Mouse (Mus musculus) spleen, embryonic (tissue): Measurements from ENCODE around the gene Enpp6.

Source experiments
- CTCF ChIA-PET: fragments of 350-600 bp; sonication (Branson Sonifier 250); formaldehyde crosslinking; loops from one replicate; lab custom pipeline; 2022; lab: Charles Lee

Enpp6 gene

DNA sequence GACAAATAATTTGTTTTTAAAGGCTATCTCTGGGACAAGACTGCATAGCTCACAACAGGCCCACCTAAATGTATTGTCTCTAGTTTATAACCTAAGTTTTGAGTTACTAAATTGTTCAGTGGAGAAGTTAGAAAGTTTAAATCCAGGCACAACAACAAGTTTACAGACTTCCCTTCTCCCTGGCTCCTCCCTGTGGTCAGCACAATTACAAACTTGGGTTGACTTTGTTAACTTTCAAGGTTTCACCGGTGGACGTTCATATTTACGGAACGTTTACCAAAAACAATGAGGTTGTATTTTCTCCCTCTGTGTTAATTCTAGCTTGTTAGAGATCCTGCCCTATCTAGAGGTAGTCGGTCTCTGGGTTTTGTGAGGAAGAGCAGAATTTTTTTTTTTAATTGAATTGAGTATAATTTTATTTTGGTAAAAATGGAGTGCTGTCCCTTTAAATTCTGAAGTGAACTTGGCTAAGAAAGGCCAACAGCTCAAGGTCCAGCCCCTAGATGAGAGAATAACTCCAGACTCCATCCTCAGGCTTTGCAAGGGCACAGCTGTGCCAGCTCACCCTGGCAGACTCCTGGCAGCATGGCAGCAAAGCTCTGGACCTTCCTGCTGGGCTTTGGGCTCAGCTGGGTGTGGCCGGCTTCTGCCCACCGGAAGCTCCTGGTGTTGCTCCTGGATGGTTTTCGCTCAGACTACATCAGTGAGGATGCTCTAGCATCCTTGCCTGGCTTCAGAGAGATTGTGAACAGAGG, at the start of gene Enpp6:
TSS of gene Enpp6 (plus strand) at position 502 of the 755 bp plus-strand sequence.
- CTCF ChIA-PET, result interaction anchor here (0.6 kb wide), 1 partner anchor 304 kb away, joined by 4 read pairs; no protein-coding TSS in a partner anchor

DNA sequence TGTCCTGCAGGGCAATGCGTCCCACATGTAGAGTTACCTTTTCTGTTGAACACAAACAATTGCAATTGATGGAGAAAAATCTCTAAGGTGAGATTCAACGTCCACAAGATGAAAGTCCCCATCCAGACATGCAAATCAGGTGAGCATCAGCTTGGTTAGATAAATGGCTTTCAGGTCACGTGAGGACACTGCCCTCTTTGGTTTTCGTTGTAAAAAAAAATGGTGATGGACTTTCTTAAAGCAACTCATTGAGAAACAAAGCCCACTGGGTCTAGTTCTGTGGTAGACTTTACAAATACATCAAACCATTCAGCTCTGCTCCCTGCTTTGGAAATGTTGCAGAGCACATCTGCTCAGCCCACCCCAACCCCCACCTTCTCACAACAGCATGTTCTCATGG, 48.5 kb upstream of the Enpp6 start:
- CTCF ChIA-PET, result no interaction called here

DNA sequence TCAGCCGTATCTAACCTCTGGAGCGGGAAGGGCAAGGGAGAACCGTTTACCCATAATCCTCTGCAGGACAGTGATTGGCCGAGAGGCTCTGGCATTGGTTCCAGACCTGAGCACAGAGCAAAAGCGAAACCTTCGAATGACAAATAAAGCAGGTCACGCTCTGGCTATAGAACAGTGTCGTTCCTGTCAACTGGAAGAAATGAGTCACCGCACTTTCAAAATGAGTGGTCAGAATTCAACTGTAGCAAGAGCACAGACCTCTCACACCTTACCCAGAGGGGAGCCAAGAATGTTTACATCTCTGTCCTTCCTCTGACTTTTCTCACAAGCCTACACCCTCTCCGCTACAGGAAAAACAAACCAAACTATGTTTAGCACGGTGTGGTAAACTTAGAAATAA, 45.4 kb upstream of the Enpp6 start:
- CTCF ChIA-PET, result interaction anchor here (0.6 kb wide), 1 partner anchor 97 kb away, joined by 7 read pairs; no protein-coding TSS in a partner anchor

DNA sequence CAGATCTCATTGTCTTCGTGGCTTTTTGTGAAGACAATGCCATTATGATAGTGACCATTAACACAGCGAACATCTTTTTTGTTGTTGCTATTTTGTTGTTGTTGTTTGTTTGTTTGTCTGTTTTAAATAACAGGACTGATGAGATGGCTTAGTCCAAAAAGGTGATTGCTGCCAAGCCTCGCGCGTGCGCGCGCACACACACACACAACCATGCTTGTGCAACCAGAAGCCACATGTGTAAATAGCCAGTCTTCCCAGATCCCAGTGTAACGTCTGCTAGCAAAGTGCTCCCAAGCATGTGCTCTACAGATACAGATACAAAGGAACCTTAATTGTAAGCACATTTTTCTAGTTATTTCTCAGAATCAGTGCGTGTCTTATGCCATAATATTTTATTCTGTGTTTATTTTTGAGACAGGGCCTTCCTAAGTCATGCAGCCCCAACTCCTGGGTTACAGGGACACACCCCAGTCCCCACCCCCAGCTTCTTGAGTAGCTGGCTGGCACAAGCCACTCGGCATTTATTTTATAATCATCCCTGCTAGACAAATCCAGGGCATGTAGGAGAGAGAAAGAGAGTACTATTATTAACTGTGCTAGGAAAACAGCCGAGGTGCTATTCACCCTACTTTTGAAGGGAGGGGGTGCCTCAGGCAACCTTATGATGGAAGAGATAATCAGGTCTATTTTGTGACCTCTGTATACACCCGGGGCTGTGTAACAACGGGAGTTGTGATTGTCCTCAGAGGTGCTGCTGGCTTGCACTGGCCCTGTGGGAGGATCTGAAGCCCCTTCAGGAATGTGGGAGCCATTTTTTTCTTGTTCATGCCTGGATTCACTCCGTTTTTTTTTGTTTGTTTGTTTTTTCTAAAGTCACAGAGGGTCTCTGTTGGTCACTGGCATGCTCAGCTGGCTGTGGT, 44.7 kb upstream of the Enpp6 start:
- CTCF ChIA-PET, result interaction anchor here (0.6 kb wide), 2 partner anchors 98 to 169 kb away, joined by 7 to 23 read pairs; no protein-coding TSS in a partner anchor

DNA sequence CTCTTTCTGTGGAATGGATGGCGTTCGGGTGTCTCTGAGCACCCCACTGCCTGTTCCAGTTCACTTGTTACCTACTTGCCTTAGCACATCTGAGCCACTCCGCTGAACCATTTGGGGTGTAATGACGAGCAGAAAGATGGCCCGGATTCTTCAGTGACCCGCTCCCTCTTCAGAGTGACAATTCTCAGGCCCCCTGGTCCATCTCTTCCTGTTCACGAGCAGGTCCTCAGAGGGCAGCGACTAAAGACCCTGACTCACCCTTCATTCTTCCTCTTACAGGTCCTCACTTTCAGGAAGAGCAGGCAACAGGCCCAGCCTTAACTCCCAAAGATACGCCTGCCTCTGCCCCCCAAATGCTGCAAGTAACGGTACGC, 44.0 kb upstream of the Enpp6 start:
- CTCF ChIA-PET, result interaction anchor here (0.6 kb wide), 1 partner anchor 170 kb away, joined by 23 read pairs; no protein-coding TSS in a partner anchor

DNA sequence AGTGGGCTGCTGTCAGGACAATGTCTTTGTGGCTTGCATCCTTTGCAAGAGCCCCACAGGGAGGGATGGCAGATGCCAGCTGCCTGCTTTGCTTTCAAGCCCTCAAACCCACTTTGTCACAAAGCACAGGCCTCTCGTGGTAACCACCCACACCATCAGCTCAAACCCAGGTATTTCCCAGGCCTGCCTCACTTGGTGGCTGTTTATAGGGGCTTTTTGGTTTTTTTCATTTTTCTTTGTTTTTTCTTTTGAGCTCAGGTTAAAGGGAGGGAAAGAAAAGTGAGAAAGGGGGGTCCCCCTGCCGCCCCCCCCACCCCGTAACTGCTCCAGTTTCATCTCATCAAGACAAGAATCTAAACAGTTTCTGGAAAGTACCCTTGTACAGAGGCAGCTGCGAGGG, 43.4 kb upstream of the Enpp6 start:
- CTCF ChIA-PET, result interaction anchor here (0.6 kb wide), 1 partner anchor 176 kb away, joined by 3 read pairs; no protein-coding TSS in a partner anchor

DNA sequence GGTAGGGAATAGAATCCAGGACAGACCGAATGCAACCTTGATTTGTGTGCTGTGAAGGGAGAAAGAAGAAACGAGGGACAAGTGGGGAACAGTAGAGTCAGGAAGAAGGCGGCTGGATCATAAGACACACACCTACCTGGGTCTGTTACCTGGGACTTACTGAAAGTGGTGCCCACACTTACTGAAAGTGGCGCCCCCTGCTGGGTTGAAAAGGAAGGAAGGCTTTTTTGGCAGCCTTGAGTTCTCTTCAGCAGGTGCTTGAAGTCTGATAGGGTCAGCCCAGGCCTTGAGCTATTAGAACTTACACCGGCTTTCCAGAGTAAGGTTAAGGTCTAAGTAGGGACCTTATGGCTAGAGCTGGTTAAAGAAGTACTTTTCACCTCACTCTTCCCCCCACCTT, 40.5 kb upstream of the Enpp6 start:
- CTCF ChIA-PET, result interaction anchor here (0.6 to 2.0 kb wide), 3 partner anchors 17 to 274 kb away, joined by 3 to 9 read pairs (median 4); no protein-coding TSS in a partner anchor

DNA sequence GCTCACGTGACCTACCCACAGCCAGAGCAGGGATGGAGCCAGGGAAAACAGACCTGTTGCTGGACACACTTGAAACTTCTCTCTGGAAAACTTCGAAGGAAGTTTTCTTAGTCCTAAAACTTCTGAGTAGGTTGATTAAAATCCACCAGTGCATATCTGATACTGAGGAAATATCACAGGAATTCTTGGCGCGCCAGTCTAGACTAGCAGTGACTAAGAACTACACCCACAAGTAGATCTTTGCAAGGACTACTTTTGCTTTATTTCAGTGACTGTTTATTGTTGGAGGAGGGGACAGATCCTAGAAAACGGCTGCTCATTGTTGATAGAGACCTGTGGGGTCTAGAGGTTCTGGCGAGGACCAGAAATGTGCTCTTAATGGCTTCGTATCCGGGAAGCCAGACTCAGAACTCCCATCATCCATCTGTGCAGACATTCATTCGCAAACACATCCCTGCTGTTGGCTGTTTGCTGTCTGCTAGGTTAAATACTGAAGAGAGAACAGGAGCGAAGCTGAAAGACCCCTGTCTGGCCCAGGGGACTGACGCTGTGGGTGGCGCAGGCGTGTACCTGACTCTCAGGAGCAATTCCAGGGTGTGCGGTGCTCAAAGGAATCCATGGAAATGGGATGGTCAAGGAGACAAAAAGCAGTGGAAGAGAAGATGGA, 38.5 kb upstream of the Enpp6 start:
- CTCF ChIA-PET, result no interaction called here

DNA sequence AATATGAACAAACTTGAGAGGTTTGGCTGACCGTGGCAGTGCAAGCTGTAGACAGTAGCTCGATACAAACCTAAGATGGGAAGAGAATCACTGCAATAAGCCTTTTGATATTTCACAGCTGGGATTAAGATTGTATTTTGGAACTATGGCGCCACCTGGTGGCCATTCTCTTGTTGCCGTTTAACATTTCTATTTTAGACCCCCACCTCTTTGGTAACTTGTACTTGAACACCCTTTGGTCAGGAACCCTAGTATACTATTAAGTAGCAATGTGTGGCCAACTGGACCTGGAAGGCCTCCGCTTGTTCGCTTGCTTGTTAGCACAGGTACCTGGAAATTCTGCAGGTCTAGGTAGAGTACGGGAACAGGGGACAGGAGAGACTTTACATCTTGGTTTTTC, 33.2 kb upstream of the Enpp6 start:
- CTCF ChIA-PET, result interaction anchor here (0.7 to 1.2 kb wide), 4 partner anchors 235 to 420 kb away, joined by 3 to 6 read pairs (median 4); no protein-coding TSS in a partner anchor

DNA sequence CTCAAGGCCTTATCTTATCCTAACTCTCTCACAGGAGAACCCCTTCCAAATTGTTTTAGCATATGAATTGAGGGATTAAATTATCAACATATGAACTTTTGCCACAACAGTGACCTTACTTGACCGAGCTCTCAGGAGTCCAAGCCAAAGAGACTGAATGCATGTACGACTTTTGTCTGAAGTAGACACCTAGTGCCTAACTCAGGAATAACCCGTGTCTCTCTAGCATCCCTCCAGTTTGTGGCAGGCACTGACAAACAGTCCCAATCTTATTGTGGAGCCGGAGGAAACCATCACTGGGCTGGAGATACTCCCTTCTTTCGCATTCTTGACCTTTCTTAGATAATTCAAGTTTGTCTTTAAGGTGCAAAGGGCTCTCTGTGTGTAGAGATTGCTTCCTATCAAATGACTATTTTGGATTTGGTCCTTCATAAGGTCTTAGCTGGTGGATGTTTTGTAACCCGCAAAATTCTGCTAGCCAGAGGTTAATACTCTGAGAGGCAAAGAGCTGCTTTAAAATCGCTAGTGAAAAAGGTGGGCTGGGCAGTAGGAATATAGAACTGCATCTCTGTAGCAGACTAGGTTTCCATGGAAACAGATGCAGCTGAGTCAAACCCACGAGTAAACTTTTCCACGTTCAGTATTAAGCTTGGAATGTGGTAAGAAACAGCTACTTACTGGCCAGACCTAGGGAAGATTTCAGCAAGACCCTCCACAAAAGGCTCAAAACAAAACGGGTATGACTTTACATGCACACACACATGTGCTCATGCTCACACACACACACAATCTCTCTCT, 23.9 kb upstream of the Enpp6 start:
- CTCF ChIA-PET, result interaction anchor here (0.7 kb wide), 1 partner anchor 17 kb away, joined by 3 read pairs; no protein-coding TSS in a partner anchor

DNA sequence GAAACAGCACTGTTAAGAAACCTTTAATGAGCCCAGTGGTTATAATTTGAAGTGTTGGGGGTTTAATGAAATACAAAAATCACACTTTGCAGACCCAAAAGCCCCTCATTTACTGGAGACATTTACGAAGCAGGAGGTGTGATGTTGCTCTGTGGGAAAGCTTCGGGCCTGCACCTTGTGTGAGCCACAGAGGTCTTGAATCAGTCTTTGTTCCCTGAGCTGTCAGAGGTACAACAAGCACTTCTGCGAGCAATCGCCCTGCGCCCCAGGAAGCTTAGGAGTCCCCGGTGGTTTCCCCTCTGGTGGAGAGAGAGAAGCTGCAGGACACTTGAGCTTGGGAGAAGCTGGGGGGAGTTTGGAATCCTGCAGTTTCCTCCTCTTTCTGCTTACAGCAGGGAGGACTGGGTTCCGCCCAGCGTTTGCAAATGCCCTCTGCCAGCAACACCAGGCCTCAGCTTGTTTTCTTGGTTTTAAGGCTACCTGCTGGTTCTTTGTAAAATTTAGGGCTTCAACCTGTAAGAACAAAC, 23.0 kb upstream of the Enpp6 start:
- CTCF ChIA-PET, result no interaction called here

DNA sequence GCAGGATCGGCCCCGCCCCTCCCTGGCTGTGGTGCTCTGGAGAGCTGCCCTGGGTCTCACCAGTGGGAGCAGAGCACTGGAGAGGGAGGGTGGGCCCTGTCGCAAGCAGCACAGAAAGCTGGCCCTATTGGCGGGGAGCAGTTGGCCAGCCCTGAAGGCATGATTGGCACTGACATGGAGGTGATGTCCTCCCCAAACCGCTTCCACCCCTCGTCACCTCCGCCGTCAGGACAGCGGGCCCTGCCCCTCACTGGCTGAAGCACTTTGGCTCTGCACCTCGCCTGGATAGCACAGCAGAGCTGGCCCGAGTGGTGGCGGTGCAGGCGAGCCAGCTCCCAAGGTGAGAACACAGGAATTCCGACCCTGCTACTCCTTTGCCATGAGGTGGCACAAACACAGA, 20.9 kb upstream of the Enpp6 start:
- CTCF ChIA-PET, result no interaction called here

DNA sequence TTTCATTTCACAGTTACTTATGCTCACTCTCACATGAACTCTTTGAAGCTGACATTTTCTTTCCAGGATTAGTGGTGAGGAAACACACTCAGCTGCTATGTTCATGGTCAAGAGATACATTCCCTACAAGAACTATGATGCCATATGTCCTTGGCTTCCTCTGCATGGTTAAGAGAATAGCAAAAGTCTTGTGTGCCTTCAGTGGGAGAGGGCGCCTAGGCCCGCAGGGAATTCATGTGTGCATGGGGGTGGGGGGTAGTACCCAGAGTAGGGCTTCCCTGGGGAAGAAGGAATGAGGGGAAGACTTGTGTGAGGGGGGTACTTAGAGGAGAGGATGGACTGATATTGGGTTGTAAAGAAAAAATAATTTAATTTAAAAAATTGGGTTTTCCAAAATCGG, 18.0 kb upstream of the Enpp6 start:
- CTCF ChIA-PET, result interaction anchor here (0.6 to 0.7 kb wide), 4 partner anchors 225 to 1035 kb away, joined by 5 to 16 read pairs (median 6); no protein-coding TSS in a partner anchor

DNA sequence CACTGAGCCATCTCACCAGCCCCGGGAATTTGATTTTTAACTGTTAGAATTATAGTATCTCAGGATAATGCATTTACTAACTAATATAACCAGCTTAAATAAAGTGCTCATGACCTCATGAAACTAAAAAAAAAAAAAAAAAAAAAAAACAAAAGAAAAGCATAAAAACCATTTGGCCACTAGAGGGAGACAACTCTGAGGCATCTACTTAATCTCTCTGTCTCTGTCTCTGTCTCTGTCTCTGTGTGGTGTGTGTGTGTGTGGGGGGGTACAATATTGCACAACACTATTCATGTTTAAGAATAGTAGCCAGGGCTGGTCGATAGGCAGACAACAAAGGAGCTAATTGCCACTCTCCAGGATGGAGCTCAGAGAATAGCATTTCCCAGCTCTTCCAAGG, 17.3 kb upstream of the Enpp6 start:
- CTCF ChIA-PET, result interaction anchor here (0.6 to 0.8 kb wide), 5 partner anchors 224 to 1034 kb away, joined by 3 to 16 read pairs (median 5); no protein-coding TSS in a partner anchor

DNA sequence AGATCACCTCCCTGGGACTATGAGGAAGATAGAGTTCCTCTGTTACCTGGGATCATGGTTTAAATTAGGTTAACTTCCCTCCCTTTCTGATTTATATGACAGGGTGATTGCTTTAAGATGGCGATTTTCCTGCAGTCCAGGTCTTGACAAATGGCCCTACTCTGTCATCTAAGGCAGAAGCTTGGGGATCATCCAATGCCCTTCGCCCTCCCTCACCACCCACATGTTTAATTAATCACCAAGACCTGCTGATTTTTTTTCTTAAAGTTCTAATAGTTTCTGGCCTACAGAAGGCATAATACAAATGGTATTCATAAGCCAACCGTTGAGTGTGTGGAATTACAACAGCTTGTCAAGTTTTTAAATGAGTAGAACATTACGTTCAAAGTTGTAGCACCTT, 9.3 kb upstream of the Enpp6 start:
- CTCF ChIA-PET, result no interaction called here

DNA sequence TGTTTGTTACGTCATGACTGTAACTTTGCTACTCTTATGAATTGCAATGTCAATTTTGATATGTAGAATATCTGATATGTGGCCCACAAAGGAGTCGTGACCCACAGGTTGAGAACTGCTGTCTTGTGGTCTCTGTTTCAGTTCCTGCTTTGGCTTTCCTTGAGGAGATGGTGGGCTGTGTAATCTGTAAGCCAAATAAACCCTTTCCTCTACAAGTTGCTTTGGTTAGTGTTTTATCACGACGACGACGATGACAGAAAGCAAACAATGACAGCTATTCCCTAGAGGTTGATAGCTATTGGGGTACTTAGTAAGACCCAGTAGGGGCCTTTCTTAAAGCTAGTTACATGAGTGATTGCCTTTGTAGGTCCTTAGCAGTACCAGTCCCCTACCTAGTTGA, 4.5 kb upstream of the Enpp6 start:
- CTCF ChIA-PET, result no interaction called here

DNA sequence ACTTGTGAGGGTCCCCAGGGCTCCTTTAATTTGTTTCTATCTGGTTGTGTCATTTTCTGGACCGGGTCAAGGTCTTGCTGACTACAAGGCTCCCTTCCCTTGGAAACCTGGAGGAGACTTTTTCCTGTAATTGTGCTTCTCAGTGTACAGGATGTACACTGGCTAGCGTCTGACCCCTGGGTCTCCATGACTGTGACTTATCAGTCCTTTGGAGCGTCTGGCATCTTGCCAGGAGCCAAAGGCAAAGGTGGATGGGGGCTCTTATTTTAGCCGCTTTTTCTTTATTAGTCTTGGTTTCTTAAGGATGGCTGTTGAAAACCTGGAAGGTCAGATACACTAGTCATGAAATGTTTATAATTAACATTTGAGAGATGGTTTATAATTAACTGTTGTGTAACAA, 3.9 kb upstream of the Enpp6 start:
- CTCF ChIA-PET, result no interaction called here

DNA sequence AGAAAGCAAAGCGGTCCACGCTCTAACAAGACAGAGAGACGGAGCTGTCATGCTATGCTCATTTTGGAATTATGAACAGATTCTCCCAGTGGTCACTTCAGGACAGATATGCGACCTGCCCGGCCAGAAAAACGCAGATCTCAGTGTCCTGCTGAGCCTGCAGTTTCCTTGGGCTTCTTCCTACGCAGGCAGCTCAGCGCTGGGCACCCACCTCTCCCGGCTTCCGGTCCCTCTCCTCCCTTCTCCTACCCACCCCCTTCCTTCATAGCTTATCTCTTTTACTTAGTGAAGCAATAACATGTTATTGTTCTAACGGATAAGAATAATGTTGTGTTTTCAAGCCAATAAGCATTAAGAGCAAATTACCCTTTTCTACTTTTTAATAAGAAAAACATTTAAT, 2.0 kb upstream of the Enpp6 start:
- CTCF ChIA-PET, result no interaction called here

DNA sequence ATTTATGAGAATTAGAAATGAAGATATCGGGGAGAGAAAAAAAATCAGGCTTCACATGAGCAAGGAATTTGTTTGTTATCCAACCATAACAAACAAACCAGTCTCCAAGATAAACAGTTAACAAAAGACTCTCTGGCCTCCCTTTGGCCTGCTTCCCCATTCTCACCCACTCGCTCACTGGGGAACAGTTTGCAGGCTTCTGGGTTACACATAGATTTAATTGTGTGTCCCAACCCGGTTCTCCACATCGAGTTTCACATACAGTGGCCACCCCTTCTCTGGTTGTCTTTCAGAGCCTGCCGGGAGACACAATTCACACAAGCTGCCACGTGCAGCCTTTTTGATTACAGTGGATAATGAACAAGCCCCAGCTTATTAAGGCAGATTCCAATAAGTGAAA, 1.7 kb downstream of the Enpp6 start:
- CTCF ChIA-PET, result no interaction called here

DNA sequence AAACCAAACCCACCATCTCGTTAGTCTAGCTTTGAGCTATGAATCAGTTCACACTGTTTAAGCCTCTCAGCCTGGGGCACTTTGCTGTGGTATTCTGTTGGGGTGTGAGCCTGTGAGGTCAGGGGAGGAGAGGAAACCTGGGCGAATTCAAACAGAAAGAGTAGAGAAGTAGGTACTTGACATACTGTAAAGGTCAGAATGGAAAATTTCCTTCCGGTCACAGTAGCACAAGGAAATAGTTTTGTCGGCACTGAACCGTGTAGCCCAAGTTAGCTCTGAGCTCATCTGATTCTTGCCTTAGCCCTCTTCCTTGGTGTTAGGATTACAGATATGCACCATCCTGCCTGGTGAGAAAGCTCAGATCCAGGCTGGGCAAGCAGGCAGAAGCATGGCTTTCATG, 4.4 kb downstream of the Enpp6 start:
- CTCF ChIA-PET, result no interaction called here
